Mouse (Mus musculus) kidney, adult 2 months (tissue): ENCODE results near the gene Myh11. TPM values are rescaled to one million over a fixed set of nuclear protein-coding genes. Genes with fewer than 3 reads are reported as not detected.

Source experiments
- DNase-seq: peaks from one replicate; pipeline ENCODE4 v3.0.0; 2021
- H3K27ac ChIP-seq: fragments of 200-500 bp; 2 replicates; pipeline ENCODE4 v1.5.1; 2012; ENCODE audit warnings: low read depth, low read length, control low read depth, inconsistent platforms; ENCODE audit not compliant: insufficient read depth
- H3K27me3 ChIP-seq: fragments of 200-500 bp; replicated peaks from 2 replicates; pipeline ENCODE4 v1.6.1; 2012; ENCODE audit warnings: mild to moderate bottlenecking, moderate library complexity, low read length, inconsistent platforms; ENCODE audit not compliant: control insufficient read depth, insufficient read depth
- H3K36me3 ChIP-seq: fragments of 200-500 bp; 2 replicates; pipeline ENCODE4 v1.6.1; 2012; ENCODE audit warnings: mild to moderate bottlenecking, moderate library complexity, low read length, inconsistent platforms; ENCODE audit not compliant: control insufficient read depth, insufficient read depth
- H3K4me1 ChIP-seq: fragments of 200-500 bp; 2 replicates; pipeline ENCODE4 v1.6.1; 2011; ENCODE audit warnings: low read length; ENCODE audit not compliant: control insufficient read depth, insufficient read depth
- H3K4me3 ChIP-seq: fragments of 200-500 bp; 2 replicates; pipeline ENCODE4 v1.5.1; 2011; ENCODE audit warnings: mild to moderate bottlenecking, low read depth, low read length, control low read depth; ENCODE audit not compliant: insufficient read depth
- CTCF ChIP-seq: fragments of 200-500 bp; conservative IDR thresholded peaks from 2 replicates; pipeline ENCODE4 v1.5.1; 2011; ENCODE audit warnings: low read depth, mild to moderate bottlenecking, control low read depth, low read length, moderate library complexity, mixed read lengths; ENCODE audit not compliant: insufficient read depth, insufficient read length
- POLR2A ChIP-seq: fragments of 200-500 bp; IDR thresholded peaks from one replicate; pipeline ENCODE4 v1.6.1; 2011; ENCODE audit warnings: low read depth, low read length, control low read depth
- WGBS: fragments of 180-500 bp; shearing (Covaris S2); methylation state at CpG from one replicate; pipeline ENCODE4 v1.1.7; 2018; 5-methylcytosine and 5-hydroxymethylcytosine counted together
- polyA plus RNA-seq: library from polyadenylated mRNA; depleted of rRNA; stranded (reverse); fragments of >200 nt; gene quantifications from 2 replicates; pipeline ENCODE4 v1.2.3, GENCODE M21; 2012

Myh11 gene
- polyA plus RNA-seq, 1 experiment: 5.9 TPM

DNA sequence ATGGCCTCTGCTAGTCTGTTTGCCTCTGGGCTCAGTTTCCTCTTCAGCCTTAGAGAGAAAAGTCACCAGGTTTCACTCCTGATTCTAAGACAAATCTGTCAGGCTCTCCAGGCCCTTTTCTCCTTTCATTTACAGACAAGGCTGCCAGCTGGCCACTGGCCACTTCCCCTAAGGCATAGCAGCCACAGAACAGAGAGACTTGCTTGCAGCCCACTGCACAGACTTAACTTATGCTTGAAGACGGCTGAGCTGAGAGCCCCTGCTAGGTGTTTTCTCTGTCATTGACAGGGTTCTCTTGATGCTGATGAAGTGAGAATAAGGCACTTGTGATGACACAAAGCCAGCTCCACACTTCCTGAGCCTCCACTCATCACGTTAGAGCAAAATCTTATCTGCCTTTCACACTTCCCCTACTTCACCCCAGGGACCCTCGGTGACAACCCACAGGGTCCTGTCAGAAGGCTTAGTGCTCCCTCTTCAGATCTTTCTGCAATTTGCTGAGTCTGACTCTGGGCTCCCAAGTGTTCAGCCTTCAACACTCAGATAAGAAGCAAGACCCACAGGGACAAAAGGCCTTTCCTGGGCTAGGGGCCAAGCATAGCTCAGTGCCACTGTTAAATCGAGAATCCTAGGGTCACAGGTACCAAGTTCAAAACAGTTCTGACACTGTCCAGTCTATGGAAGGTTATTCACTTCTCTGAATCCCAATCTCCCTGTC lies 25.8 kb downstream of the Myh11 start:
- no peaks in the 10 kb centered on the region for H3K4me1 ChIP-seq
- H3K36me3 ChIP-seq: no peaks in the 10 kb centered on the region
- TF ChIP-seq POLR2A: no peak
- no peak for TF ChIP-seq CTCF
- WGBS: 44% methylated on average over 4 of the region's 4 CpGs
- no peaks in the 10 kb centered on the region for H3K27me3 ChIP-seq
- H3K27ac ChIP-seq: no peak overlapping the region
- no peak for DNase-seq
- no peak overlapping the region for H3K4me3 ChIP-seq

- DNase-seq: no peak
- no peak overlapping the region for H3K4me3 ChIP-seq
- no peaks in the 10 kb centered on the region for H3K36me3 ChIP-seq
- H3K27me3 ChIP-seq: no peaks in the 10 kb centered on the region
- TF ChIP-seq CTCF (no peak), POLR2A (no peak)
- no peaks in the 10 kb centered on the region for H3K4me1 ChIP-seq
- H3K27ac ChIP-seq: no peak overlapping the region
- WGBS: 81% methylated on average over 2 of the region's 2 CpGs
Measured at GRCm38 (mm10) chr16:14264504-14264903, 26.7 kb downstream of the Myh11 start.

DNA sequence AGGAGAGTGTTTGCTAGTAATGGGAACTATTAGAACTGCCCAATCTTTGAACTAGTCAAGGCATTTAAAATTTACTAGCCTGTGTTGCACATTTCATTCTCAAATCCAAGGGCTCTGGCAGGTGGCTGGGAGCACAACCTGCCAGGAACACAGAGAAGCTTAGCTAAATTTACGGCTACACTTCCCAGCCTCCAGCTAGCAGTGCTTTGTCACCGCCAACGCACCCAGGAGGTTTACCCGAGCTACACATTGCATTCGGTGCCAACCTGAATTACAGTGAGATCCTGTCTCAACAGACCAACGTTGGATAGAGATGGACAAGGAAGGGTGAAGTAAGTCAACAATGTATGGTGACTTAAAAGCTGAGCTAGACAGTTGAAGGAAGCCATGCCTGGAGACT lies 27.9 kb downstream of the Myh11 start:
- no peaks in the 10 kb centered on the region for H3K36me3 ChIP-seq
- no peaks in the 10 kb centered on the region for H3K27me3 ChIP-seq
- no peak overlapping the region for H3K4me3 ChIP-seq
- H3K4me1 ChIP-seq: no peaks in the 10 kb centered on the region
- TF ChIP-seq POLR2A (no peak), CTCF (no peak)
- no peak overlapping the region for H3K27ac ChIP-seq
- WGBS: 73% methylated on average over 6 of the region's 6 CpGs
- no peak for DNase-seq

- TF ChIP-seq POLR2A: no peak
- TF ChIP-seq CTCF: no peak
- Histone ChIP-seq H3K4me3 (no peak overlapping the region), H3K27me3 (no peaks in the 10 kb centered on the region), H3K4me1 (no peaks in the 10 kb centered on the region), H3K27ac (no peak overlapping the region), H3K36me3 (no peaks in the 10 kb centered on the region)
- DNase-seq: no peak
- 93% methylated on average over 1 of the region's 1 CpGs for WGBS
Measured at GRCm38 (mm10) chr16:14262410-14262809, 28.8 kb downstream of the Myh11 start.

GRCm38 (mm10) chr16:14258856-14259255 lies 32.3 kb downstream of the Myh11 start:
- TF ChIP-seq CTCF (no peak), POLR2A (no peak)
- WGBS: 36% methylated on average over 2 of the region's 2 CpGs
- Histone ChIP-seq H3K4me1 (no peaks in the 10 kb centered on the region), H3K27ac (no peak overlapping the region), H3K4me3 (no peak overlapping the region), H3K27me3 (no peaks in the 10 kb centered on the region), H3K36me3 (no peaks in the 10 kb centered on the region)
- peak; percentile 45 for DNase-seq

- WGBS: 69% methylated on average over 3 of the region's 3 CpGs
- TF ChIP-seq POLR2A (no peak), CTCF (no peak)
- no peaks in the 10 kb centered on the region for H3K4me1 ChIP-seq
- H3K27ac ChIP-seq: no peak overlapping the region
- H3K27me3 ChIP-seq: no peaks in the 10 kb centered on the region
- H3K36me3 ChIP-seq: no peaks in the 10 kb centered on the region
- H3K4me3 ChIP-seq: no peak overlapping the region
- DNase-seq: no peak
Measured at GRCm38 (mm10) chr16:14253586-14253985, 37.6 kb downstream of the Myh11 start.

DNA sequence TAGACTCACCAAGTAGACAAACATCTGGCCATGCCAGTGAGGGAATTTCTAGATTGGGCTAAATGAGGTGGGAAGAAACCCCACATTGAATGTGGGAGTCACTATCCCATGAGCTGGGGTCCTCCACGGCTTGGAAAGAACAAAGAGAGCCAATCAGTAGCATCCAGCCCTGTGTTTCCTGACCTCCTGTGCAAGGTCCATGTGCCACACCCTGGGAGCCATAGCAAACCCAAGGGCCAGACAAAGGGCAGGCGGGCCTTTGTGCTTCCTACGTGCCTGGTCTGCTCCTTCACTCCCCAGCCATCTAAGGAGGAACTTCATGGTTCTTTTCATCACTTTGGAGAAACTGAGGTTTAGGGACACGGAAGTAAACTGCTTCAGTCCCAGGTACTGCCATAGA lies 38.3 kb downstream of the Myh11 start:
- Histone ChIP-seq H3K4me3 (no peak overlapping the region), H3K27ac (no peak overlapping the region), H3K27me3 (no peaks in the 10 kb centered on the region), H3K36me3 (no peaks in the 10 kb centered on the region), H3K4me1 (no peaks in the 10 kb centered on the region)
- no peak for DNase-seq
- TF ChIP-seq POLR2A: no peak
- no peak for TF ChIP-seq CTCF
- 78% methylated on average over 4 of the region's 4 CpGs for WGBS
